Mouse (Mus musculus): ENCODE results near the gene Scn8a. TPM values are rescaled to one million over a fixed set of nuclear protein-coding genes. Genes with fewer than 3 reads are reported as not detected.

The Scn8a gene
- polyA plus RNA-seq, 1 experiment from 2014 or later: 9.0 TPM

DNA sequence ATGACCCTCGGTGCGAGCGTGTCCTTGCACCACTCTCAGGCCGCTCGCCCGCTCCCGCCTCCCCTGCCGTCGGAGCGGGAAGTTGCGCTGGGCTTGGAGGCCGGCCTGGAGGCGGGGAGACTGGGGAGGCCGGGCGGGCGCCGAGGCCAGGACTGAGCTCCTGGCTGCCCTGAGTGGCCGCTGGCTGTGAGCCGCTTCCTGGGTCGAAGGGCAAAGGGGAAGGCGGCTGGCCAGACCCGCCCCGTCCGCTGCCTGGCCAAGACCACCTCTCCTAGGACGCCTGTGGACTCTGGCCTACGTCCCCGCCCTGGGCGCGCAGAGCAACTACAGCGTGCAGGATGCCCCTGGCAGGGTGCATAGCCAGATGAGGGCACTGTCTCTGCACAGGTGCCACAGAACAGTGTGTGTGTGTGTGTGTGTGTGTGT is 209.1 kb downstream of the Scn8a start:
- WGBS: under 1% methylated on average over 30 of the region's 30 CpGs
- peak; percentile 84 for DNase-seq (ENCODE audit: extremely low spot score, low spot score)
- Histone ChIP-seq H3K4me3 (peak overlapping the region; percentile 90), H3K9me3 (no peaks in the 10 kb centered on the region), H3K4me1 (peaks cover 91% of the 10 kb centered on the region), H3K27me3 (ENCODE audit: poor library complexity, severe bottlenecking) (peaks cover 23% of the 10 kb centered on the region), H3K27ac (peak overlapping the region; percentile 99), H3K36me3 (replicated peaks) (peaks cover 8% of the 10 kb centered on the region)

DNA sequence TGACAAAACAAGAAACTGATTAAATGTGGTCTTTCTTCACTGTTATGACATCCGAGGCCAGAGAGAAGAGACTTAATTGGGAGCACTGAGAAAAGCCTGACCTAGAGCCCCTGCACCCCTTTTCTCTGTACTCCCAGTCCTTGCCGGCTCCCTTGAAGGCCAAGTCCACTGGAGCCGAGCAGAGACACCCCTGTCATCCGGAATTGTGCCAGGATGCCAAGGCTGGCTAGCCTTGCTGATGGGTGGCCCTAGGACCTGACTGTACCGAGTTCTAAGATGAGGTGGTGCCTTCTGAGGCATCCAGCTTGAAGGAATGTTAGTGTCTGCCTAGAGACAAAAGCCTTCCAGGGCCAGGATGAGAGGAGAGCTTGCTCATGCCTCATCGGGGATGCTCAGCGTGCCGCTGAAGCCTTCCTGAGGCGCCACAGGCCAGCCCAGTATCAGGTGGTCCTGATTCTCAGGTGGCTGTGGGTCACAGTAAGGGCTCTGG is 210.4 kb downstream of the Scn8a start:
- H3K27ac ChIP-seq: peak overlapping the region; percentile 99
- H3K4me3 ChIP-seq: 0 out of 2 replicates have a peak overlapping the region, but pooled peaks have one; percentile 90
- no peak for DNase-seq (ENCODE audit: extremely low spot score, low spot score)
- WGBS: 78% methylated on average over 9 of the region's 9 CpGs
- no peaks in the 10 kb centered on the region for H3K9me3 ChIP-seq
- H3K27me3 ChIP-seq (ENCODE audit: poor library complexity, severe bottlenecking): peaks cover 23% of the 10 kb centered on the region
- no peaks in the 10 kb centered on the region for H3K36me3 ChIP-seq (replicated peaks)
- peaks cover 86% of the 10 kb centered on the region for H3K4me1 ChIP-seq

DNA sequence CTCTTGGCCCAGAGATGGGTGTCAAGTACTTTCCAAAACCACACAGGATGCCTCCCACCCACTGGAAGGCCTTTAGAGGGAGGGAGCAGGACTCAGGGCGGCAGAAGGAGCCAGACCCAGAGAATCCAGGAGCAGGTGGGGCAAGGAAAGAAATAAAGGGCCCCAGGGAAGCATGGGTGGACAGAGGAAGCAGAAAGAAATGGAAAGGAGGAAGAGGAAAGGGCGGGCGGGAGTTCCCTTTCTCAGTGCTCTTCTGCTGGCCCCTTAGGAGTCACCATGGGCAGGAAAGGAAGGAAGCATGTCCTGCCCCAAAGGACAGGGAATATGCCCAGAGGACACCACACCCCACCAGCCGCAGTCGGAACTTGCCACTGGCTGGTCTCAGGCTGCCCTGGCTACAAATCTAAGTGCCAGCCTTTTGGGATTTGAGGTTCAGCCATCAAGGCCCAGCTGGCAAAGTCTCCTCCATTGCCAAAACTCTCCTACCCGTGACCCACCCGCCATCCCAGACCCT is 211.4 kb downstream of the Scn8a start:
- no peaks in the 10 kb centered on the region for H3K9me3 ChIP-seq
- H3K27me3 ChIP-seq (ENCODE audit: poor library complexity, severe bottlenecking): peaks cover 23% of the 10 kb centered on the region
- DNase-seq (ENCODE audit: extremely low spot score, low spot score): no peak
- no peaks in the 10 kb centered on the region for H3K36me3 ChIP-seq (replicated peaks)
- H3K4me1 ChIP-seq: peaks cover 76% of the 10 kb centered on the region
- H3K27ac ChIP-seq: peak overlapping the region; percentile 71
- 78% methylated on average over 7 of the region's 7 CpGs for WGBS
- no peak overlapping the region for H3K4me3 ChIP-seq

DNA sequence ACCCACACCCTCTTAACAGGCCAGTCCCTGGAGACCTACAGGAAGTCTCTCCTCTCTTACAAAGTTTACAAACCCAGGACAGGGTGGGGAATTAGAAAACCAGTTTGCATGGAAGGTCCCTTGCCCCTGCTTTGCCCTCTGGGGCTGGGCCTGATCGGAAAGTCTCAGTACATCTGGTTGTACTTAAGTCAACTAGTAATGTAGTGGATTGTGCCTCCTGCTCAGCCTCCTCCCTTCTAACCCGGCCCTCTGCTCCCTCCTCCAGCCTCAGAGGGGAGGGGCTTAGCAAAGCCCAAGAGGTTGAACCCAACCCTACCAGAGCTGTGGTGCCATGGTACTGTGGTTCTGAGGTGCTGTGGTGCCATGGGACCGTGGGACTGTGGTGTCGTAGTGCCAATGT is 212.6 kb downstream of the Scn8a start:
- Histone ChIP-seq H3K9me3 (no peaks in the 10 kb centered on the region), H3K36me3 (replicated peaks) (no peaks in the 10 kb centered on the region), H3K27me3 (ENCODE audit: poor library complexity, severe bottlenecking) (peaks cover 26% of the 10 kb centered on the region), H3K4me1 (peaks cover 68% of the 10 kb centered on the region), H3K4me3 (no peak overlapping the region), H3K27ac (peak overlapping the region; percentile 71)
- 56% methylated on average over 4 of the region's 4 CpGs for WGBS
- DNase-seq (ENCODE audit: extremely low spot score, low spot score): no peak

DNA sequence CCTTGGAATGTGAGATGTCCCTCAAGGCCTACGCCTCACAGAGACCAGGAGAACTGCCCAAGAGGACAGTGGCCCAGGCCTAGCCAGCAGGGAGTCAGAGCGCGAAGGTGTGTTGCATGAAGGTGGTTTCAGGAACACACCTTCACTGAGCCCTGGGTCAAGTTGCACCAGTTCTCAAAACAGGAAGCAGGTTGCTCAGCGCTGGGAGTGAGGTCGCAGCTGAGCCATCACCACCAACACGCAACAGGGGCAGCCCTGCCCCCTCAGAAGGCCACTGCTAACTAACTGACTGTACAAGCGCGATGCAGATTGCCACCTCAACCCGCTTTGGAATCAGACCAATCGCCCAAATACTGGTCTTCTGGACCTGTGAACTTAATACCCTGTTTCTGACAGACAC is 214.8 kb downstream of the Scn8a start:
- no peak overlapping the region; the same call in 1 of the 2 replicates for H3K27ac ChIP-seq
- no peaks in the 10 kb centered on the region for H3K36me3 ChIP-seq (replicated peaks)
- no peaks in the 10 kb centered on the region for H3K9me3 ChIP-seq
- H3K27me3 ChIP-seq (ENCODE audit: poor library complexity, severe bottlenecking): peaks cover 27% of the 10 kb centered on the region
- H3K4me3 ChIP-seq: no peak overlapping the region
- no peak for DNase-seq (ENCODE audit: extremely low spot score, low spot score)
- WGBS: 75% methylated on average over 10 of the region's 10 CpGs
- peaks cover 56% of the 10 kb centered on the region for H3K4me1 ChIP-seq

DNA sequence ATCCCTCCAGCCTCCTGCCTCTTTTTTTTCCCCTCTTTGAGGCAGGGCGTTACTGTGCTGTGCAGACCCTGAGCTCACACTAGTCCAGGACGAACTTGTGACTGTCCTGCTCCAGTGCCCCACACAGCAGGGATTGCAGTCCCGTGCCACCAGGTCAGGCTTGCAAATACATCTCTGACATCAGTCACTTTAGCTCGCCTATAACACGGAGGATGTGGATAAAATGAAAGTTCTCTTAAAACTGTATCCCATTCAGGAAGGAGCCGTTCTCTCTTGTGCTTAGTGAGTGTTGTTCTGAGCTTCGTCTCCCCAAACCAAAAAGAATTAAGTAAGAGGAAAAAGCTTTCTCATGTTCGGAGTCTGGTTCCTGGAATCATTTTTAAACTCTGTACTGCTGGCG is 216.8 kb downstream of the Scn8a start:
- Histone ChIP-seq H3K4me1 (peaks cover 38% of the 10 kb centered on the region), H3K4me3 (no peak overlapping the region), H3K36me3 (replicated peaks) (no peaks in the 10 kb centered on the region), H3K27me3 (ENCODE audit: poor library complexity, severe bottlenecking) (peaks cover 26% of the 10 kb centered on the region), H3K9me3 (no peaks in the 10 kb centered on the region), H3K27ac (no peak overlapping the region)
- 77% methylated on average over 9 of the region's 9 CpGs for WGBS
- DNase-seq (ENCODE audit: extremely low spot score, low spot score): no peak

DNA sequence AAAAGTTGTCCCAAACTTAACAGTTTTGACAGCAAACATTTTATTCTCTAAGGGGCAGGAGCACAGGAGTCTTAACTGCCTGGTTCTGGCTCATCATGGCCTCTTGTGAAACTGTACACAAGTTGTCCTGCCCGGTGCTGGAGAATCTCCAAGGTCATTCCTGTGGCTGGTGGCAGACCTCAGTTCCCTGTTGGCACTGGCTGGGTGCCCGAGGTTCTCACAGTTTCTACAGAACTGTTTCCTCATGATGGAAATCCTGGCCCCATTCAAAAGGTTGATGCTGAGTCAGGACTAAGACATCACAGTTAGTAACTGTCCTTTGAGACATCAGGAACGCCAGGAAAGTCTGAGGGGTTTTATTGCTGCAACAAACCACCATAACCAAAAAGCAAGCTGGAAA is 217.3 kb downstream of the Scn8a start:
- Histone ChIP-seq H3K27ac (no peak overlapping the region), H3K9me3 (no peaks in the 10 kb centered on the region), H3K27me3 (ENCODE audit: poor library complexity, severe bottlenecking) (peaks cover 30% of the 10 kb centered on the region), H3K4me3 (no peak overlapping the region), H3K36me3 (replicated peaks) (no peaks in the 10 kb centered on the region), H3K4me1 (peaks cover 38% of the 10 kb centered on the region)
- DNase-seq (ENCODE audit: extremely low spot score, low spot score): no peak
- WGBS: 85% methylated on average over 3 of the region's 3 CpGs

DNA sequence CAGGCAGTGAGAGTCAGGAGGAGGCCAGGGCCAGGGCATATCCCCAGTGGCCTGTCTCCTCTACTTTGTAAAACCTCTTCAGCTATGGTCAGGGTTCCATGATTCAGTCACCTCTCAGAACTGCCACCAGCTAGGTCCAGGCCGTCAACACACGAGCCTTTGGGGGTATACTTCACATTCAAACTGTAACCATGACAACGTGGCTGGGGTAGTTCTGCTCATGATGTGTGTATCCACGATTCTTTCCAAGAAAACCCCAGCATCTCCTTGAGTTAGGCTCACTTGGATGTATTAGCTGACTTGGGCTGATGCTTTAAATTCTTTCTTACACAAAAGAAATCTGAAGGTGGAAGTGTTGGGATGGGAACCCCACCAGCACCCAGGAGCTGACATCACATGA is 218.6 kb downstream of the Scn8a start:
- peaks cover 37% of the 10 kb centered on the region for H3K27me3 ChIP-seq (ENCODE audit: poor library complexity, severe bottlenecking)
- no peaks in the 10 kb centered on the region for H3K36me3 ChIP-seq (replicated peaks)
- H3K9me3 ChIP-seq: no peaks in the 10 kb centered on the region
- H3K27ac ChIP-seq: no peak overlapping the region
- 75% methylated on average over 4 of the region's 4 CpGs for WGBS
- DNase-seq (ENCODE audit: extremely low spot score, low spot score): no peak
- peaks cover 41% of the 10 kb centered on the region for H3K4me1 ChIP-seq
- no peak overlapping the region for H3K4me3 ChIP-seq

DNA sequence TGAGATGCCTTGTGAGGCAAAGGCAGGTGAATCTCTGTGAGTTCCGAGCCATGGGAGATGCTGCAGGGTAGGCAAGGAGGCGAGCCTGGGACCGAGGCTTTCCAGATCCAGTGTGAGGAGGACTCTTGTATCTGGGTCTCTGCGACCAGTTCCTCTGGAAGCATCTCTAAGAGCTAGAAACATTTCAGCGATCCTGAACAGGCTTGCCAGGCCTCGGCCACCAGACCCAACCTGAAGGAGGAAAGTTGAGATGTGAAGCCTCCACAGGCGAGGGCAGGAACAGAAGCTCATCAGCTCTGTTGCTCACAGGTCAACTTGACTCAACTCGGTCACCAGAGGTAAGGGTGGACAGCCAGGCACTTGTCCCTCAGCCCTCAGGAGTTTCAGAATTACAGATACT is 221.9 kb downstream of the Scn8a start:
- no peaks in the 10 kb centered on the region for H3K9me3 ChIP-seq
- H3K27me3 ChIP-seq (ENCODE audit: poor library complexity, severe bottlenecking): peaks cover 66% of the 10 kb centered on the region
- H3K27ac ChIP-seq: peak overlapping the region; percentile 76
- DNase-seq (ENCODE audit: extremely low spot score, low spot score): no peak
- H3K4me3 ChIP-seq: no peak overlapping the region
- H3K4me1 ChIP-seq: peaks cover 62% of the 10 kb centered on the region
- no peaks in the 10 kb centered on the region for H3K36me3 ChIP-seq (replicated peaks)
- WGBS: 93% methylated on average over 8 of the region's 8 CpGs

DNA sequence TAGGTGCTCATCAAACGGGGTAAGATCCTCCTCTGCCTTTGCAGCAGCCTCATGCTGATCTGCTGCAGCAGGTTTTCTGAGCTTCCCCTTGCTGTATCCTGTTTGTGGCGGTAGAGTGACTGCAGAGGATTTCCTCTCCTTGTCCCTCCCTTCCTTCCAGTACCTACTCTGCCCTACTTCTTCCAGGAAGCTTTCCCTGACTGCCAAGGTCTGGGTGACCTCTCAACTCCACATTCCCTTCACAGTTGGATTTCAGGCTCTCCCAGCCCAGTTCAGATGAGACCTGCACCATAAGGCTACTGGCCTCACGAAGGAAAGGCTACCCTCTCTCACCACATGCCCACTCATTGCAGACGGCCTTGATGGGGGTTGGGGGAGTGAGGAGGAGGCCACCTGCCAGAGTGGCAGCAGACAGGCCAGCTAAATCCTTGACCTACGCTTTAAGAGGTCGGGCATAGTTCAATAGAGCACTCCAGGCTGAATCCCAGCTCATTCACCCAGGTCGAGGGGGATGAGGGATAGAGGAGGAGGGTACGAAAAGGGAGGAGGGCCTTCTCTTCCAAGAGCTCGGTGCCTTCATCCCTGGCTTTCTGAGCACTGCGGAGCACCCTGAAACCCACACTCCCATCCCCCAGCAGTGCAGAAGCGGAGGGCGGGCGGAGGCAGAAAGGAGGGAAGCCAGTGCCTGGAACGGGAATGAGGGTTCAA is 222.6 kb downstream of the Scn8a start:
- H3K4me3 ChIP-seq: peak overlapping the region; percentile 32
- H3K9me3 ChIP-seq: no peaks in the 10 kb centered on the region
- H3K4me1 ChIP-seq: peaks cover 69% of the 10 kb centered on the region
- DNase-seq (ENCODE audit: extremely low spot score, low spot score): peak; percentile 45
- H3K36me3 ChIP-seq (replicated peaks): no peaks in the 10 kb centered on the region
- 12% methylated on average over 14 of the region's 14 CpGs for whole genome bisulfite sequencing
- H3K27me3 ChIP-seq (ENCODE audit: poor library complexity, severe bottlenecking): peaks cover 74% of the 10 kb centered on the region
- peak overlapping the region; percentile 76 for H3K27ac ChIP-seq

DNA sequence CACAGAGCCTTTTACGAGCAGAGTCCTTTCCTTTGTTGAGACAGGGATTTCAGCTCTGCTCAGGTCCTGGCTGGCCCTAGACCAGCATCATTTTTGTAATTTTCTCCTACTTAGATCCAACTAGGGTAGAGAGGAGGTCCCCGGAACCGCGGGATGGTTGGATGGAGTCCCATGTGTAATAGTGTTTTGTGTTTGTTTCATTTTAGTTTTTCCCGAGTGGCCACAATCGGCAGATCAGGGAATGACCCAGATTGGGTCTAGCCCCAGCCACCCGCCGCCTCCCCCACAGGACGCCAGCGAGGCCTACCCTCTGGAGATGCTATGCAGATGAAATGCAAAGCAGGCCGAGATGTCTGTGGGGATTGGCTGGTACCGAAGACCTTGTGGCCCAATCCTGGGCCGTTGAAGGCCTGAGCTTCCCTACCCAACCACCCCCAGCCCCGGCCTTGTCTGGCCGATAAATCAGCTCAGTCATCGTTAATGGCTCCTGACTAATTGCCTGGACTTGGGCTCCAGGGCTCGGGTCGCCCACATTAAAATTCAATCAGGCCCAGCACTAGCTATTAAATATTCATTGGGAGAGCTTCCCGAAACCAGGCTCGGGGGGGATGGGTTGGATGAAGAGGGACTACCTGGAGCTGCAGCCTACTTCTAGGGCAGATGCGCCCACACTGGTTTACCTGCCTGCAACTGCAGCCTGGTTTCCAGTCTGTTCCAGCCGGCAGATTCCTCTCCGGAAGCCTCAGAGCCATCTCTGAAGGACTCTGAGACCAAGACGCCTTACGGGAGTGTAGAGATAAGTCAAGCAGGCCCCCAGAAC is 223.4 kb downstream of the Scn8a start:
- H3K9me3 ChIP-seq: no peaks in the 10 kb centered on the region
- 7% methylated on average over 25 of the region's 25 CpGs for WGBS
- H3K36me3 ChIP-seq (replicated peaks): no peaks in the 10 kb centered on the region
- peaks cover 76% of the 10 kb centered on the region for H3K4me1 ChIP-seq
- peak overlapping the region; percentile 76 for H3K27ac ChIP-seq
- peak overlapping the region; percentile 32 for H3K4me3 ChIP-seq
- H3K27me3 ChIP-seq (ENCODE audit: poor library complexity, severe bottlenecking): peaks cover 81% of the 10 kb centered on the region
- DNase-seq (ENCODE audit: extremely low spot score, low spot score): peak; percentile 73

DNA sequence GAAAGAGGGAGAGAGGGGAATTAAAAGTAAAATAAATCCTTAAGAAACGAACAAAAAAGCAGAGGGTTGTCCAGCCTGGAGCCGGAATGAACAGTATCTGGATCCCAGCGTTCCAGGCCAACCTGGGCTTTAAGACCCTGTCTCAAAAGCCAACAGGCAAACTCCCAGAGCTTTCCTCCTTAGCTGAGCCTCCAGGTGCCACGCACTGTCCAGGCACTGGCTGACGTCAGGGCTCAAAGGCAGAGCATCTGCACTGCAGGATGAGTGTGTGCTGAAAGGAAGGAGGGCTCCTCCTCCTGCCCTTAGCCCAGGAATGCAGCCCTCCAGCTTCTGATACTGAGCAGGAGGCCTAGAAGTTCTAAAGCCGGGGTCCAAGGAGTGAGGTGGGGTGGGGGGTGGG is 224.3 kb downstream of the Scn8a start:
- peaks cover 91% of the 10 kb centered on the region for H3K27me3 ChIP-seq (ENCODE audit: poor library complexity, severe bottlenecking)

DNA sequence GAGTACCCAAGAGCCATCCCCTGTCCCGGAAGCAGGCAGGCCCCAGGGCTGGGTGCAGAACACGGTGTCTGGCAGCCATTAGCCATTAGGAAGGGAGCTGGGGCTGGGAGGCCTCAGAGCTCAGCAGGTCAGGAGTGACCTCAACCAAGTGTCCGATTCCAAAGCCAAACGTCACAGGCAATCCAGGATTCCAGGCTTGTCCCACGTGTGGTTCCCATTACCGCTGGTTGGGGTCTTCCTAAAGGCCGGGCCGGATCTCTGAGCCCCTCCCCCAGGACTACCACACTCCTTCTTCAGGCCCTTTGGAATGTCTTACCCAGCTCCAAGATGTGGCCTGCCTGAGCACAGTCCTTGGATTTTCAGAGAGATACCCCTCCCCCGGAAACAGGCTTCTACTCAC is 225.3 kb downstream of the Scn8a start:
- H3K36me3 ChIP-seq (replicated peaks): no peaks in the 10 kb centered on the region
- H3K4me1 ChIP-seq: peaks cover 79% of the 10 kb centered on the region
- H3K27me3 ChIP-seq (ENCODE audit: poor library complexity, severe bottlenecking): peaks cover 90% of the 10 kb centered on the region
- H3K9me3 ChIP-seq: no peaks in the 10 kb centered on the region
- H3K4me3 ChIP-seq: peak overlapping the region; percentile 1; the same call in 1 of the 2 replicates
- 54% methylated on average over 9 of the region's 9 CpGs for WGBS
- peak; percentile 57 for DNase-seq (ENCODE audit: extremely low spot score, low spot score)
- H3K27ac ChIP-seq: peak overlapping the region; percentile 76

More for the DNA sequence above, 224.3 kb downstream of the Scn8a start:
- peak overlapping the region; percentile 76 for H3K27ac ChIP-seq
- H3K36me3 ChIP-seq (replicated peaks): no peaks in the 10 kb centered on the region
- no peak overlapping the region for H3K4me3 ChIP-seq
- WGBS: 37% methylated on average over 6 of the region's 6 CpGs
- H3K9me3 ChIP-seq: no peaks in the 10 kb centered on the region
- no peak for DNase-seq (ENCODE audit: extremely low spot score, low spot score)
- peaks cover 76% of the 10 kb centered on the region for H3K4me1 ChIP-seq
